Mouse (Mus musculus): ENCODE measurements around the gene Nsd2. TPM values are rescaled to one million over a fixed set of nuclear protein-coding genes. Genes with fewer than 3 reads are reported as not detected.
"Not testable (repeated sequence)": the region's sequence is repeated elsewhere in the genome, so short reads cannot be mapped to it uniquely, and the experiment has no call there.

Gene Nsd2
- polyA plus RNA-seq, 1 experiment from 2014 or later = 43.0 TPM

DNA sequence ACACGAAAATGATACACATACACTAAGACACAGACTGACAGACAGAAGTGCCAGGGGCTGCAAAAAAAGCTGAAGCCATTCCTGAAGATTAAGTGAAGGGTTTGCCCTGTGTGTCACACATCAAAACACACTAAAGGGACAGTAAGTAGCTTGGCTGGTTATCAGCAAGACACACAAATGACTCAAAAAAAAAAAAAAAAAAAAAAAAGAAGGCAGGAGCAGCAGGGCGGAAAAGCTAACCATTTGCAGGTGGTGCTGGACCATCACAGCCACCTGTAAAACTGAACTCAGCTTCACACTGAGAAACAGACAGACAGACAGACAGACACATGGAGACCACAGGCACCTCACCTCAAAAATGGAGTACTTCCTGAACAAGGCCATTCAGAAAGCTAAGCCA, 113.6 kb downstream of the Nsd2 start:
- Histone ChIP-seq H3K4me2 (ENCODE audit: low read depth, low read length) (peak overlapping the region; percentile 57), H3K4me1 (replicated peaks; ENCODE audit: control insufficient read depth, insufficient read depth, low read length) (peaks cover 17% of the 10 kb centered on the region), H3K36me3 (ENCODE audit: control insufficient read depth, insufficient read depth, low read length) (peaks cover 13% of the 10 kb centered on the region), H3K27ac (ENCODE audit: low read length) (no peak overlapping the region), H3K9ac (ENCODE audit: low read length) (no peak overlapping the region), H3K9me3 (ENCODE audit: control insufficient read depth, low read length) (no peaks in the 10 kb centered on the region), H3K27me3 (ENCODE audit: control insufficient read depth, insufficient read depth, low read depth, low read length) (no peaks in the 10 kb centered on the region), H3K4me3 (ENCODE audit: low read length) (no peak overlapping the region)
- WGBS = 78% methylated on average over 2 of the region's 2 CpGs
- no peak for ATAC-seq (ENCODE audit: low read depth)

DNA sequence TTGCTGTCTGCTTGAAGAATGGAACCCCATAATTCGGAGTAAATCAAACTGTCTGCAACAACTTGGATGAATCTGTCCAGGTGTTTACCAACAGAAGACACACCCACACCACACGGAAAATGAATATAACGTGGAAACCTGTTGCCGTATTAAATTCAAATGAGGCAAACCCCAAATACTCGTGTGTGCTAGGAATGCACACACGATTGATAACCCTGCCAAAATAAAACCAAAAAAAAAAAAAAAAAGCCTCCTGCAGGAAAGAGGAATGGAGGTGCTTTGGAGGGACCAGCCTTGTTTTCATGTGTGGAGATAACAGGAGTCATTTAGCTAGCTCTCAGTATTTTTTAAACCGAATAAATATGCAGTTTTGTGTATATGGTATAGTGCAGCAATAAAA, 114.4 kb downstream of the Nsd2 start:
- no peaks in the 10 kb centered on the region; the same call in 1 of the 2 replicates for H3K9me3 ChIP-seq (ENCODE audit: control insufficient read depth, low read length)
- WGBS = 67% methylated on average over 7 of the region's 7 CpGs
- H3K4me1 ChIP-seq (replicated peaks; ENCODE audit: control insufficient read depth, insufficient read depth, low read length) = peaks cover 17% of the 10 kb centered on the region
- peaks cover 6% of the 10 kb centered on the region for H3K36me3 ChIP-seq (ENCODE audit: control insufficient read depth, insufficient read depth, low read length)
- no peak overlapping the region for H3K27ac ChIP-seq (ENCODE audit: low read length)
- no peak for ATAC-seq (ENCODE audit: low read depth)
- H3K4me3 ChIP-seq (ENCODE audit: low read length) = peak overlapping the region; percentile 93
- H3K4me2 ChIP-seq (ENCODE audit: low read depth, low read length) = peak overlapping the region; percentile 57
- no peak overlapping the region for H3K9ac ChIP-seq (ENCODE audit: low read length)
- no peaks in the 10 kb centered on the region for H3K27me3 ChIP-seq (ENCODE audit: control insufficient read depth, insufficient read depth, low read depth, low read length)

DNA sequence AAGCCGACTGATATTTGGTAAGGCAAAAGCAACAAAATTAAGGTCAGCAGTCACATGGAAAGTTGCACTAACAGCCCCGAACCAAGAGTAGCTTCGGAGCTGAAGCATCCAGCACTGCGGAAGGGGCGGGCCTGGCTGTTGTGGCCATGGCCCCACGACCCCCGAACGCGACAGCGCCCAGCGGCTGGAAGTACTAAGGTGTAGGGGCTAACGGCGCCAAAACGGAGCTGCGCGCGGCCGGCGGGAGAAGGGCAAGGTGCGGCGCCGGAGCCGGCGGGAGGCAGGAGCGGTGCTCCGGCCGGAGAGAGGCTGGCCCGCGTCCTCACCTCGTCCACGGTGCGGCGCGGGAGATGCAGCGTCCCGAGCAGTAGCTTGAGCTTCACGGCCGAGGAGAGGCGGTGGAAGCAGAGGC, 115.2 kb downstream of the Nsd2 start:
- ATAC-seq (ENCODE audit: low read depth) = peak; percentile 56
- Histone ChIP-seq H3K4me3 (ENCODE audit: low read length) (peak overlapping the region; percentile 93), H3K4me1 (replicated peaks; ENCODE audit: control insufficient read depth, insufficient read depth, low read length) (peaks cover 17% of the 10 kb centered on the region), H3K36me3 (ENCODE audit: control insufficient read depth, insufficient read depth, low read length) (no peaks in the 10 kb centered on the region), H3K4me2 (ENCODE audit: low read depth, low read length) (peak overlapping the region; percentile 57), H3K27me3 (ENCODE audit: control insufficient read depth, insufficient read depth, low read depth, low read length) (no peaks in the 10 kb centered on the region), H3K9ac (ENCODE audit: low read length) (peak overlapping the region; percentile 95), H3K27ac (ENCODE audit: low read length) (peak overlapping the region; percentile 91), H3K9me3 (ENCODE audit: control insufficient read depth, low read length) (peaks cover 4% of the 10 kb centered on the region; the same call in 1 of the 2 replicates)
- under 1% methylated on average over 39 of the region's 39 CpGs for WGBS

DNA sequence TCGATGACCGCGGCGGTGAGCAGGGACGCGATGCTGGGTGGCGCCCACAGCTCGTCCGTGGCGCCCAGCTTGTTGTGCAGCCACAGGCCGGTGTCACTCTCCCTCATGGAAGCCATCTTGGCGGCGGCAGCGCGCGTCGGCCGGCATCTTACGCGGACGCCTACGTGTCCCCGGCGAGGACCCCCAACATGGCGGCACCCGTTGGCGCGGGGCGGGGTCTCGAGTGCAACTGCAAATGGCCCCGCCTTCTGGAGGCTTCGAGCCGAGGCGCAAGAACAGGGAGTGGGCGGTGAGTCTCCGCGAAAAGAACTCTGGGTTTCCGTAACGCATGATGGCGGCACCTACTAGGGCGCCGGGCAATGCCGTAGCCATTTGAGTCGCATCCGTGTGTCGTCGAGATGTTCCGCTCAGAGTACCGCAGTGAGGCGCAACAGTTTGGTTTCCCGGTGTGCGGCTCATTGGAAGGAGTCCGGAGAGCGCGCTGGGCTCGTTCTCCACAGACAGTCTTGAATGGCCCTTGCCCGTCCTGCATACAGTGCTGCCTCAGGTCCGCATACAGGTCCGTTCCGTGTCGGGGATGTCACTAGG, 115.7 kb downstream of the Nsd2 start, which contains the start of gene Nelfa:
Nelfa (minus strand) TSS at position 294 of the 588 bp plus-strand sequence.
- WGBS = under 1% methylated on average over 61 of the region's 61 CpGs

DNA sequence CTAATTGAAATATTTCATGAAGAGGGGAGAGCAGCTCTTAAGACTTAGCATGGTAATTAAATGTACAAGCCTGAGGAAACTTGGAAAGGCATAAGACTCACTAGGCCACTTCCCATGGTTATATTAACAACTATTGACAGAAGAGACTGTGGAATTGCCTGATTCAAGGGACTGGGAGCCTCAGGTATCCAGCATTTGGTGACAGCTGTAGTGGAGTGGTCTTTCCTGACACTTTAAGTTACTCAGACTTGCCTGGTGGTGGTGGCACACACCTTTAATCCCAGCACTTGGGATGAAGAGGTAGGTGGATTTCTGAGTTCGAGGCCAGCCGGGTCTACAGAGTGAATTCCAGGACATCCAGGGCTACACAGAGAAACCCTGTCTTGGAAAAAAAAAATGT, 116.7 kb downstream of the Nsd2 start:
- H3K36me3 ChIP-seq (ENCODE audit: control insufficient read depth, insufficient read depth, low read length) = no peaks in the 10 kb centered on the region
- 97% methylated on average over 2 of the region's 2 CpGs for WGBS
- peak overlapping the region; percentile 83; the same call in 1 of the 2 replicates for H3K9ac ChIP-seq (ENCODE audit: low read length)
- H3K4me2 ChIP-seq (ENCODE audit: low read depth, low read length) = peak overlapping the region; percentile 92
- H3K4me1 ChIP-seq (replicated peaks; ENCODE audit: control insufficient read depth, insufficient read depth, low read length) = peaks cover 17% of the 10 kb centered on the region
- H3K4me3 ChIP-seq (ENCODE audit: low read length) = peak overlapping the region; percentile 93
- peaks cover 4% of the 10 kb centered on the region for H3K9me3 ChIP-seq (ENCODE audit: control insufficient read depth, low read length)
- no peak for ATAC-seq (ENCODE audit: low read depth)
- no peak overlapping the region for H3K27ac ChIP-seq (ENCODE audit: low read length)
- H3K27me3 ChIP-seq (ENCODE audit: control insufficient read depth, insufficient read depth, low read depth, low read length) = no peaks in the 10 kb centered on the region

More for the DNA sequence above, 115.7 kb downstream of the Nsd2 start, which contains the start of gene Nelfa:
- Histone ChIP-seq H3K4me1 (replicated peaks; ENCODE audit: control insufficient read depth, insufficient read depth, low read length) (peaks cover 17% of the 10 kb centered on the region), H3K9ac (ENCODE audit: low read length) (peak within 1 kb of the TSS; percentile 95), H3K4me2 (ENCODE audit: low read depth, low read length) (peak within 1 kb of the TSS; percentile 92), H3K4me3 (ENCODE audit: low read length) (peak within 1 kb of the TSS; percentile 93), H3K9me3 (ENCODE audit: control insufficient read depth, low read length) (peaks cover 4% of the 10 kb centered on the region; the same call in 1 of the 2 replicates), H3K27me3 (ENCODE audit: control insufficient read depth, insufficient read depth, low read depth, low read length) (no peaks in the 10 kb centered on the region), H3K36me3 (ENCODE audit: control insufficient read depth, insufficient read depth, low read length) (no peaks in the 10 kb centered on the region), H3K27ac (ENCODE audit: low read length) (peak within 1 kb of the TSS; percentile 91)
- peak; percentile 99 for ATAC-seq (ENCODE audit: low read depth)

DNA sequence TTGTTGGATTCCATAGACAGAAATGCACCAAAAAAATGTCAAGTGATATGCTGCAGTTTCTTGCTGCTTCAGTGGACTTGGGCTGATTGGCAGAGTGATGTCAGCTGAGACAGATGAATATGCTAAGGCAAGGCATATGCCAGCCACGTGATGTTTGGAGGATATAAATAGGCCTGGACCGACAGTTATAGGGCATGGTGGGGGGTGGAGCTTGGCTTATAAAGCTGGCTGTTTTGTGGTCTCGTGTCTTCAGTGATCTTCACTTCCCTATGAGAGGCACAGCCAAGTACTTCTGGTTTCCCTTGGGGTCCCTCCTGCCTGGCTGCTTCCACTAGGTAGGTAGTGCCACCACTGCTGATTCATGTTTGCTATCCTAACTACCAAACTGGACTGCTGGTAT, 117.9 kb downstream of the Nsd2 start:
- Histone ChIP-seq H3K27ac (ENCODE audit: low read length) (no peak overlapping the region), H3K4me3 (ENCODE audit: low read length) (no peak overlapping the region)

DNA sequence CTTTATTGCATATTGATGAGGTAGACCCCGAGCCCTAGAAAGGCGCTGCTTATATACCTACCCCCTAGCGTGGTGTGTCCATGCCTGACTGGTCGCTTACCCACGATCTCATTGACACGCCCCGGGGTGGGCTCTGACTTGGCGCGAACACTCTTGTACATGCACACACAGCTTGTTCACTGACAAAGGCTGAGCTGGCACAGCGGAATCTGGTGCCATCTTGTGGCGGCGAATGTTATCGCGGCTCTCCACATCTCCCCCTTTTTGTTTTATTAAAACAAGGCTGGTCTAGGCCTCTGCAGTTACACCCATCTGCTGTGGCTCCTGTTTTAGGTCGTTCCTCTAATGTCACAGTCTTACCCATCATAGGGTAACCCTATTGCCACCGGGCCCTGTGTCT, 126.5 kb downstream of the Nsd2 start:
- not testable (repeated sequence) for H3K27ac ChIP-seq (ENCODE audit: low read length); H3K4me3 ChIP-seq (ENCODE audit: low read length); H3K9ac ChIP-seq (ENCODE audit: low read length); H3K4me2 ChIP-seq (ENCODE audit: low read depth, low read length); H3K4me1 ChIP-seq (replicated peaks; ENCODE audit: control insufficient read depth, insufficient read depth, low read length); H3K27me3 ChIP-seq (ENCODE audit: control insufficient read depth, insufficient read depth, low read depth, low read length); H3K36me3 ChIP-seq (ENCODE audit: control insufficient read depth, insufficient read depth, low read length); ATAC-seq (ENCODE audit: low read depth)
- peaks cover 14% of the 10 kb centered on the region for H3K9me3 ChIP-seq (ENCODE audit: control insufficient read depth, low read length)
- 84% methylated on average over 16 of the region's 16 CpGs for WGBS

More for the DNA sequence above, 117.9 kb downstream of the Nsd2 start:
- WGBS = 88% methylated on average over 3 of the region's 3 CpGs
- ATAC-seq (ENCODE audit: low read depth) = no peak
- no peaks in the 10 kb centered on the region for H3K36me3 ChIP-seq (ENCODE audit: control insufficient read depth, insufficient read depth, low read length)
- H3K9ac ChIP-seq (ENCODE audit: low read length) = no peak overlapping the region
- H3K9me3 ChIP-seq (ENCODE audit: control insufficient read depth, low read length) = peaks cover 6% of the 10 kb centered on the region
- no peak overlapping the region for H3K4me2 ChIP-seq (ENCODE audit: low read depth, low read length)
- H3K4me1 ChIP-seq (replicated peaks; ENCODE audit: control insufficient read depth, insufficient read depth, low read length) = peaks cover 17% of the 10 kb centered on the region
- H3K27me3 ChIP-seq (ENCODE audit: control insufficient read depth, insufficient read depth, low read depth, low read length) = no peaks in the 10 kb centered on the region

Small RNA genes lying within 50 kb of the gene (microRNA-seq; reads per million reads assigned to microRNA genes)
- not detected for gene Mir7024

Other genes starting within 250 kb of the Nsd2 start
- 44.3 and 53.6 TPM in 2 replicates for gene Fam53a, start 191.1 kb upstream of the Nsd2 start, polyA plus RNA-seq (2015; fragmentation: Nextera tagmentation; extraction: Ambion mirVana)
- gene Gm9903, start 190.8 kb upstream of the Nsd2 start, polyA plus RNA-seq (2015; fragmentation: Nextera tagmentation; extraction: Ambion mirVana) = 0.16 and 0.39 TPM in 2 replicates
- gene Slbp, start 168.2 kb upstream of the Nsd2 start, polyA plus RNA-seq (2015; fragmentation: Nextera tagmentation; extraction: Ambion mirVana) = 242 and 259 TPM in 2 replicates
- 190 and 214 TPM in 2 replicates for gene Tacc3, start 162.6 kb upstream of the Nsd2 start, polyA plus RNA-seq (2015; fragmentation: Nextera tagmentation; extraction: Ambion mirVana)
- 41.0 and 41.8 TPM in 2 replicates for gene Tmem129, start 162.3 kb upstream of the Nsd2 start, polyA plus RNA-seq (2015; fragmentation: Nextera tagmentation; extraction: Ambion mirVana)
- gene Fgfr3, start 99.1 kb upstream of the Nsd2 start, polyA plus RNA-seq (2015; fragmentation: Nextera tagmentation; extraction: Ambion mirVana) = 64.4 and 67.2 TPM in 2 replicates
- gene Letm1, start 37.9 kb upstream of the Nsd2 start, polyA plus RNA-seq (2015; fragmentation: Nextera tagmentation; extraction: Ambion mirVana) = 33.8 and 41.0 TPM in 2 replicates
- 51.5 and 53.3 TPM in 2 replicates for gene Nelfa, start 115.7 kb downstream of the Nsd2 start, polyA plus RNA-seq (2015; fragmentation: Nextera tagmentation; extraction: Ambion mirVana)
- 47.1 and 62.2 TPM in 2 replicates for gene Gm1673, start 162.7 kb downstream of the Nsd2 start, polyA plus RNA-seq (2015; fragmentation: Nextera tagmentation; extraction: Ambion mirVana)
- gene Nat8l, start 175.3 kb downstream of the Nsd2 start, polyA plus RNA-seq (2015; fragmentation: Nextera tagmentation; extraction: Ambion mirVana) = 0.08 and 0.14 TPM in 2 replicates

Data from lung, embryonic 16.5 days (tissue).